Mouse (Mus musculus) liver, postnatal 0 days (tissue): ENCODE data around the gene Ccdc38.

Experiments
- CTCF ChIP-seq: sonication (generic); IDR thresholded peaks from 2 replicates; pipeline ENCODE4 v1.5.1; 2016; ENCODE audit warnings: antibody characterized with exemption, low read depth
- EP300 ChIP-seq: IDR thresholded peaks from 2 replicates; pipeline ENCODE4 v1.6.1; 2016; ENCODE audit warnings: antibody characterized with exemption, low read depth, mild to moderate bottlenecking

- no peak for TF ChIP-seq CTCF
- TF ChIP-seq EP300 = no peak
These were observed 65.9 kb downstream of the Ccdc38 start for GRCm38 (mm10) chr10:93606326-93606725.
